Mouse (Mus musculus): ENCODE measurements at regions not wholly inside any gene's neighbourhood (a gene's known extent, or its start where the extent isn't known, plus 50 kb on each side); places are given as distances from the start of the nearest gene placed in this dataset.

DNA sequence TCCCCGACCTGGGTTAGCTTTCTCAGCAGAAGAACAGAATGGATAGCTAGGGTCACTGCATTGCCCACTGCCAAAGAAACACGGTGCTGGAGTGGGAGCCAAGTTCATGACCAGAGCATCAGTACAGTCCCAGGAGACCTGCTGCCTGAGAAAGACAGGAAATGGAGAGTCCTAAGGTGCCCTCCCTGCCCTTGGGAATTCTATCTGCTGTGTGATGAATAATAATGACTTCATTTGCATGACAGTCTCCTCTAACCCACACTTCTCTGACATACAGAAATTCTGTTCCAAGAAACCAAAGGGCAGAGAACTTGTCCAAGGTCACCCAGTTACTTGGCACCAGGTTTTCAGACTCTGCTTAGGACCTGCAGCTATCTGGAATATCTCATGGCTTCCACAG is 138.1 kb downstream of the Mycn start:
- Histone ChIP-seq H3K9me3 (ENCODE audit: control insufficient read depth, low read length) (no peaks in the 10 kb centered on the region), H3K4me1 (ENCODE audit: control insufficient read depth) (no peaks in the 10 kb centered on the region), H3K4me3 (replicated peaks) (no peak overlapping the region), H3K36me3 (ENCODE audit: control insufficient read depth) (no peaks in the 10 kb centered on the region), H3K27me3 (ENCODE audit: control insufficient read depth) (no peaks in the 10 kb centered on the region)
- TF ChIP-seq TAL1 (IDR thresholded peaks at IDR 0.05; ENCODE audit: low read length) = no peak
- no peak for TF ChIP-seq GATA1 (IDR thresholded peaks at IDR 0.05; ENCODE audit: low read length)

- Histone ChIP-seq H3K27me3 (ENCODE audit: control insufficient read depth) (no peaks in the 10 kb centered on the region), H3K4me1 (ENCODE audit: control insufficient read depth) (no peaks in the 10 kb centered on the region), H3K9me3 (ENCODE audit: control insufficient read depth, low read length) (no peaks in the 10 kb centered on the region), H3K36me3 (ENCODE audit: control insufficient read depth) (no peaks in the 10 kb centered on the region), H3K4me3 (replicated peaks) (no peak overlapping the region)
- TF ChIP-seq GATA1 (IDR thresholded peaks at IDR 0.05; ENCODE audit: low read length) (no peak), TAL1 (IDR thresholded peaks at IDR 0.05; ENCODE audit: low read length) (no peak)
Measured at GRCm38 (mm10) chr12:12802396-12802795, 139.3 kb downstream of the Mycn start.

DNA sequence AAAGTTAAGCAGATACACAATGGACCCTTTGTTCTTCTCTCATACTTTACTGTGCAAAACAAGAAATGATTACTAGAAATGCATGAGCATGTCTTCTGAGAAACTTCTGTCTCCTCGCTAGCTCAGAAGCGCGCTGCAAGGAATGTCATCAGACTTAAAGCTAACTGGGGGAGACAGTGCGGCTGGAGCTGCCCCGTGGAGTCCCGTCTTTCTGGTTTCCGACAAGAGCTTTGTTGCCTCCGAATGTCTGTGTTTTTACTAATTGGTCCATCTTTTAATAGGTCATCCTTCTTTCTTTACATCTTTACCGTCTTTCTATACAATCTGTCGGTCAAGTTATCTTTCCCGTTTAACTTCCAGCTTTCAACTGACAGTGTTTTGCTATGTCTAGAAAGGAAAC is 140.0 kb downstream of the Mycn start:
- H3K27me3 ChIP-seq (ENCODE audit: control insufficient read depth) = no peaks in the 10 kb centered on the region
- no peaks in the 10 kb centered on the region for H3K36me3 ChIP-seq (ENCODE audit: control insufficient read depth)
- no peaks in the 10 kb centered on the region for H3K9me3 ChIP-seq (ENCODE audit: control insufficient read depth, low read length)
- no peak overlapping the region for H3K4me3 ChIP-seq (replicated peaks)
- TF ChIP-seq GATA1 (IDR thresholded peaks at IDR 0.05; ENCODE audit: low read length) (no peak), TAL1 (IDR thresholded peaks at IDR 0.05; ENCODE audit: low read length) (no peak)
- H3K4me1 ChIP-seq (ENCODE audit: control insufficient read depth) = no peaks in the 10 kb centered on the region

- Histone ChIP-seq H3K36me3 (ENCODE audit: control insufficient read depth) (no peaks in the 10 kb centered on the region), H3K9me3 (ENCODE audit: control insufficient read depth, low read length) (no peaks in the 10 kb centered on the region), H3K4me1 (ENCODE audit: control insufficient read depth) (no peaks in the 10 kb centered on the region), H3K4me3 (replicated peaks) (no peak overlapping the region), H3K27me3 (ENCODE audit: control insufficient read depth) (no peaks in the 10 kb centered on the region)
- no peak for TF ChIP-seq TAL1 (IDR thresholded peaks at IDR 0.05; ENCODE audit: low read length)
- TF ChIP-seq GATA1 (IDR thresholded peaks at IDR 0.05; ENCODE audit: low read length) = no peak
Measured at GRCm38 (mm10) chr12:12800120-12800519, 141.6 kb downstream of the Mycn start.

DNA sequence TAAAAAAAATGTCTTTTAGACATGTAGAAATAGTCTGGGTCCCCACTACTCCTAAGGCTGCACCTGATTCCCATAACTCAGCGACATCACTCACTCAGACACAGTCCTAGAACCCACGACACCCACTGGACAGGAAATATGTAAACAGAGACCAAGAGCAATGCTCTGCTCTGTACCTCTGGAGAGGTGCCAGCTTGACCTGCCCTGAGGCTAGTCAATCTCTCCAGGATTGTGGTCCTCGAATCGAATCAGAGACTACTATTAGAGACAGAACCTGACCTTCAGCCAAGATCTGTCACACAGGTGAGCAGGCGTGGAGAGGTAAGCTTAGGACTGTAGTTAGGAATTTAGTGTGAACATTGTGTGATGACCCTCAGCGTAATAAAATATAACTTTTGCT is 152.7 kb downstream of the Mycn start:
- Histone ChIP-seq H3K4me3 (replicated peaks) (no peak overlapping the region), H3K36me3 (ENCODE audit: control insufficient read depth) (no peaks in the 10 kb centered on the region), H3K9me3 (ENCODE audit: control insufficient read depth, low read length) (no peaks in the 10 kb centered on the region), H3K4me1 (ENCODE audit: control insufficient read depth) (no peaks in the 10 kb centered on the region), H3K27me3 (ENCODE audit: control insufficient read depth) (peaks cover 10% of the 10 kb centered on the region)
- TF ChIP-seq GATA1 (IDR thresholded peaks at IDR 0.05; ENCODE audit: low read length) (no peak), TAL1 (IDR thresholded peaks at IDR 0.05; ENCODE audit: low read length) (no peak)

DNA sequence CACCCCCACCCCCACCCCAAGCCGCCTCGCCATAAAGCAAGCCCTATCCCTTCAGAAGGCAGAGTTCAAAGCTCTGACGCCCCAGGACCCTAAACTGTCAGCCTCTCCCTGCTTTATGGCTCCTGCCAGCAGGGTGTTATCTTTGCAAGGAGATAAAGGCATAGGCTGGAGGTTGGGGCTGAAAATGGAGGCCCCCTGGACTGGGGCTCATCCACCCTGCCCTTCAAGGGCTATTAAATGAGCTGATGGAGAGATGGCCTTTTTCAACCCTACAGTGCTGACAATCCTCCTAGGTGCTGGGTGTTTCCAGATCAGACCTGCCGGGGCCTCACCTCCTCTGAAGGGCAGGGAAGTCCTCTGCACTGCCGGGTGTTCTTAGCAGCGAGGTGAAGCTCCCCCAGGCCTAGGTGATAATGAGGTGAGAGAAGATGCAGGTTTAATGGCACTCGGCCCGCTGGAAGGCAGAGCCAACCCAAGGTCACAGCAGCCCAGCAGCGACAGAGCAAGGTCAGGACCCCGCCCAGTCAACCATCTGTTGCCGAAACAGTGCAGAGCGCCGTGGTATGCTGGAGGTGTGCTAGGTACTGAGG is 153.4 kb downstream of the Mycn start:
- peaks cover 10% of the 10 kb centered on the region for H3K27me3 ChIP-seq (ENCODE audit: control insufficient read depth)
- no peak overlapping the region for H3K4me3 ChIP-seq (replicated peaks)
- no peak for TF ChIP-seq GATA1 (IDR thresholded peaks at IDR 0.05; ENCODE audit: low read length)
- no peak for TF ChIP-seq TAL1 (IDR thresholded peaks at IDR 0.05; ENCODE audit: low read length)
- no peaks in the 10 kb centered on the region for H3K9me3 ChIP-seq (ENCODE audit: control insufficient read depth, low read length)
- H3K4me1 ChIP-seq (ENCODE audit: control insufficient read depth) = no peaks in the 10 kb centered on the region
- no peaks in the 10 kb centered on the region for H3K36me3 ChIP-seq (ENCODE audit: control insufficient read depth)

DNA sequence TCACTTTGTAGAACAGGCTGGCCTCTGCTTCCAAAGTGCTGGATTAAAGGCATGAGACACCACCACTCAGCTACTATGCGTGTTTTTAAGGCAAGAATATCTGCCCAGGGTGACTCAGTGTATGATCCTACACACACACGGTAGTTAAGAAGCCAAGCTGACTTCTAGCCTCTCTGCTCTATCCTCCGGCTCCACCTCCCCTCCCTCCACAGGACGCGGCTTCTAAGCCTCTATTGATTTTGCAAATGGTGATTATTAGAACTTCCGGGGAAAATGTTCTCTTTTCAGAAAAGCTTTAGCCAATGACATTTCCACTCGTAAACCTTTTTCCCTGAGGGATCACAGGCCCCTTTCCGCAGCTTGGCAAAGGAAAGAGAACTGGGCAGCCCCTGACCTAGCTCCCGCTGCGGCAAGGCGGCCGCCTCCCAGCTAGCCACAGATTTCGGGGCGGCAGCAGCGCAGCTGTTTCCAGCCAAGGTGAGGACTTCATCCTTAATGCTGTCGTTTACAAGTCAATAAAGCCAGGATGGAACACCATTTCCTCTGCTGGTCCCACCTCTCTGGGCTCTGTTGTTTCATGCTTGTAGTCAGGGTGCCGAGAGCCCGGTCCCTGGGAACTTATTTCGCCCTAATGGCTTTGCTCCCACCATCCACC is 154.0 kb downstream of the Mycn start:
- TF ChIP-seq GATA1 (IDR thresholded peaks at IDR 0.05; ENCODE audit: low read length) (no peak), TAL1 (IDR thresholded peaks at IDR 0.05; ENCODE audit: low read length) (no peak)
- H3K4me3 ChIP-seq (replicated peaks) = no peak overlapping the region
- H3K27me3 ChIP-seq (ENCODE audit: control insufficient read depth) = peaks cover 10% of the 10 kb centered on the region
- no peaks in the 10 kb centered on the region for H3K9me3 ChIP-seq (ENCODE audit: control insufficient read depth, low read length)
- H3K4me1 ChIP-seq (ENCODE audit: control insufficient read depth) = no peaks in the 10 kb centered on the region
- no peaks in the 10 kb centered on the region for H3K36me3 ChIP-seq (ENCODE audit: control insufficient read depth)

DNA sequence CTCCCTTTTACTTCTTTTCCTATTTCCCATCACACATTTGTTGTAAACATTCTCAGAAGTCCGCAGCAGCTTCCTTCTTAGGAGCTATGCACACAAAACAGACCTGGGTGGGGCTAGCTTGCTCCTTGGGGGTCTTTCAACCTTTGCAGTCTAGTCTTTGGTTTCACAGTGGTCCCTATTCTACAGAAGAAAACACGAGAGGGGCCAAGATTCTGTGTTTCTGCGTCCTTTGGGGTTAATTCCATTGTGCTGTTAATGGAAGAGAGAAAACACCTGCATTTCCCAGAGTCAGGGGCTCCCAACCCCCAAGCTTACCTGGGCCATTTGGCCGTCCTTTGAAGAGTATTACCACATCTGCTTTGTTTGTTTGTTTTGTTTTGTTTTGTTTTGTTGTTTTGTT is 154.6 kb downstream of the Mycn start:
- no peak for TF ChIP-seq GATA1 (IDR thresholded peaks at IDR 0.05; ENCODE audit: low read length)
- TF ChIP-seq TAL1 (IDR thresholded peaks at IDR 0.05; ENCODE audit: low read length) = no peak
- Histone ChIP-seq H3K4me1 (ENCODE audit: control insufficient read depth) (no peaks in the 10 kb centered on the region), H3K36me3 (ENCODE audit: control insufficient read depth) (no peaks in the 10 kb centered on the region), H3K9me3 (ENCODE audit: control insufficient read depth, low read length) (no peaks in the 10 kb centered on the region), H3K4me3 (replicated peaks) (no peak overlapping the region), H3K27me3 (ENCODE audit: control insufficient read depth) (peaks cover 10% of the 10 kb centered on the region)

- peaks cover 10% of the 10 kb centered on the region for H3K27me3 ChIP-seq (ENCODE audit: control insufficient read depth)
- H3K4me3 ChIP-seq (replicated peaks) = no peak overlapping the region
- no peaks in the 10 kb centered on the region for H3K4me1 ChIP-seq (ENCODE audit: control insufficient read depth)
- TF ChIP-seq GATA1 (IDR thresholded peaks at IDR 0.05; ENCODE audit: low read length) (no peak), TAL1 (IDR thresholded peaks at IDR 0.05; ENCODE audit: low read length) (no peak)
- H3K9me3 ChIP-seq (ENCODE audit: control insufficient read depth, low read length) = no peaks in the 10 kb centered on the region
- H3K36me3 ChIP-seq (ENCODE audit: control insufficient read depth) = no peaks in the 10 kb centered on the region
Measured at GRCm38 (mm10) chr12:12783699-12784605, 157.8 kb downstream of the Mycn start.
